Mouse (Mus musculus) forebrain, postnatal 0 days (tissue): ENCODE results near the gene Ufsp2. TPM values are rescaled to one million over a fixed set of nuclear protein-coding genes. Genes with fewer than 3 reads are reported as not detected.

Experiments
- ATAC-seq: fragments of 200-750 bp; cut with Nextera tagmentation; 2 replicates; pipeline ENCODE4 v1.8.0; 2017; ENCODE audit warnings: mild to moderate bottlenecking, moderate library complexity
- DNase-seq: peaks from one replicate; pipeline ENCODE4 v3.0.0-alpha.2; 2015
- H3K27ac ChIP-seq: fragments of 300-500 bp; sonication (generic); 2 replicates; pipeline ENCODE4 v1.5.1; 2014; ENCODE audit warnings: low read depth, mild to moderate bottlenecking, antibody characterized with exemption, low read length, moderate library complexity, mixed read lengths
- H3K27me3 ChIP-seq: fragments of 300-500 bp; sonication (generic); 2 replicates; pipeline ENCODE4 v1.6.1; 2014; ENCODE audit warnings: mild to moderate bottlenecking, low read length, mixed read lengths; ENCODE audit not compliant: insufficient read depth
- H3K36me3 ChIP-seq: fragments of 300-500 bp; sonication (generic); 2 replicates; pipeline ENCODE4 v1.6.1; 2014; ENCODE audit warnings: mild to moderate bottlenecking, moderate library complexity; ENCODE audit not compliant: insufficient read depth
- H3K4me1 ChIP-seq: fragments of 300-500 bp; sonication (generic); 2 replicates; pipeline ENCODE4 v1.6.1; 2014; ENCODE audit warnings: antibody characterized with exemption; ENCODE audit not compliant: insufficient read depth
- H3K4me2 ChIP-seq: fragments of 300-500 bp; sonication (generic); 2 replicates; pipeline ENCODE4 v1.6.1; 2014; ENCODE audit warnings: low read depth, mild to moderate bottlenecking, moderate library complexity
- H3K4me3 ChIP-seq: fragments of 300-500 bp; sonication (generic); 2 replicates; pipeline ENCODE4 v1.5.1; 2014; ENCODE audit warnings: low read depth, low read length, mixed read lengths
- H3K9ac ChIP-seq: fragments of 300-500 bp; sonication (generic); 2 replicates; pipeline ENCODE4 v1.6.1; 2014; ENCODE audit warnings: mild to moderate bottlenecking
- H3K9me3 ChIP-seq: fragments of 300-500 bp; sonication (generic); 2 replicates; pipeline ENCODE4 v1.6.1; 2016; ENCODE audit warnings: low read length
- CTCF ChIP-seq: sonication (generic); IDR thresholded peaks from 2 replicates; pipeline ENCODE4 v1.5.1; 2016; ENCODE audit warnings: antibody characterized with exemption, control low read depth, low read depth
- WGBS: fragments of 180-500 bp; shearing (Covaris S2); extraction: QIAGEN DNeasy Blood & Tissue Kit; methylation state at CpG from one replicate; pipeline ENCODE4 v1.1.7; 2014; 5-methylcytosine and 5-hydroxymethylcytosine counted together
- polyA plus RNA-seq: library from polyadenylated mRNA; unstranded; fragments of >200 nt; fragmentation: Nextera tagmentation; extraction: Ambion mirVana; gene quantifications from 2 replicates; pipeline ENCODE4 v1.2.1, GENCODE M21; 2015
- total RNA-seq: library from RNA; depleted of rRNA; stranded (reverse); fragments of >200 nt; gene quantifications from 2 replicates; pipeline ENCODE4 v1.2.3, GENCODE M21; 2014; rRNA removed

Ufsp2 gene
- total and polyA plus RNA-seq, 2 experiments from 2014 or later, result 30.0 to 47.2 TPM

- Histone ChIP-seq H3K36me3 (no peaks in the 10 kb centered on the region), H3K27me3 (no peaks in the 10 kb centered on the region), H3K4me3 (no peak overlapping the region), H3K4me1 (0 out of 2 replicates have a peak, but pooled peaks cover 5% of the 10 kb centered on the region), H3K27ac (peak overlapping the region; percentile 54; the same call in 1 of the 2 replicates), H3K9me3 (no peaks in the 10 kb centered on the region), H3K4me2 (peak overlapping the region; percentile 35; the same call in 1 of the 2 replicates), H3K9ac (no peak overlapping the region)
- WGBS, result 12% methylated on average over 17 of the region's 17 CpGs
- ATAC-seq (peak; percentile 75), DNase-seq (peak; percentile 44)
- TF ChIP-seq CTCF, result peak; percentile 61
Measured at GRCm38 (mm10) chr8:46010746-46011680, 35.7 kb downstream of the Ufsp2 start.

GRCm38 (mm10) chr8:46022203-46022602, 46.9 kb downstream of the Ufsp2 start:
- H3K4me2 ChIP-seq, result no peak overlapping the region
- H3K4me3 ChIP-seq, result no peak overlapping the region
- no peaks in the 10 kb centered on the region for H3K27me3 ChIP-seq
- DNase-seq (no peak), ATAC-seq (no peak)
- no peak for TF ChIP-seq CTCF
- H3K36me3 ChIP-seq, result no peaks in the 10 kb centered on the region
- H3K9ac ChIP-seq, result no peak overlapping the region
- no peaks in the 10 kb centered on the region for H3K4me1 ChIP-seq
- H3K9me3 ChIP-seq, result no peaks in the 10 kb centered on the region
- H3K27ac ChIP-seq, result no peak overlapping the region
- WGBS, result 88% methylated on average over 9 of the region's 9 CpGs

- H3K36me3 ChIP-seq, result no peaks in the 10 kb centered on the region
- no peak for DNase-seq
- no peaks in the 10 kb centered on the region for H3K27me3 ChIP-seq
- no peaks in the 10 kb centered on the region for H3K9me3 ChIP-seq
- H3K4me1 ChIP-seq, result no peaks in the 10 kb centered on the region
- WGBS, result 95% methylated on average over 9 of the region's 9 CpGs
- no peak overlapping the region for H3K4me2 ChIP-seq
- ATAC-seq, result no peak
- no peak overlapping the region for H3K9ac ChIP-seq
- no peak for TF ChIP-seq CTCF
- no peak overlapping the region for H3K27ac ChIP-seq
- no peak overlapping the region for H3K4me3 ChIP-seq
Measured at GRCm38 (mm10) chr8:46022758-46023157, 47.4 kb downstream of the Ufsp2 start.

GRCm38 (mm10) chr8:46024392-46024791, 49.1 kb downstream of the Ufsp2 start:
- no peaks in the 10 kb centered on the region for H3K27me3 ChIP-seq
- H3K9me3 ChIP-seq, result no peaks in the 10 kb centered on the region
- ATAC-seq (no peak), DNase-seq (no peak)
- no peak overlapping the region for H3K4me2 ChIP-seq
- H3K4me3 ChIP-seq, result no peak overlapping the region
- WGBS, result 63% methylated on average over 4 of the region's 4 CpGs
- H3K36me3 ChIP-seq, result no peaks in the 10 kb centered on the region
- TF ChIP-seq CTCF, result no peak
- no peak overlapping the region for H3K27ac ChIP-seq
- H3K4me1 ChIP-seq, result no peaks in the 10 kb centered on the region
- no peak overlapping the region for H3K9ac ChIP-seq

- Histone ChIP-seq H3K4me1 (no peaks in the 10 kb centered on the region), H3K27ac (no peak overlapping the region), H3K36me3 (peaks cover 22% of the 10 kb centered on the region), H3K27me3 (no peaks in the 10 kb centered on the region), H3K4me2 (no peak overlapping the region), H3K4me3 (no peak overlapping the region), H3K9me3 (no peaks in the 10 kb centered on the region), H3K9ac (no peak overlapping the region)
- ATAC-seq (no peak), DNase-seq (no peak)
- no peak for TF ChIP-seq CTCF
- 75% methylated on average over 11 of the region's 11 CpGs for WGBS
Measured at GRCm38 (mm10) chr8:46036217-46036616, 60.9 kb downstream of the Ufsp2 start.

- DNase-seq (no peak), ATAC-seq (no peak)
- Histone ChIP-seq H3K4me2 (no peak overlapping the region), H3K36me3 (peaks cover 25% of the 10 kb centered on the region), H3K9ac (no peak overlapping the region), H3K4me1 (no peaks in the 10 kb centered on the region), H3K27me3 (no peaks in the 10 kb centered on the region), H3K4me3 (no peak overlapping the region), H3K9me3 (no peaks in the 10 kb centered on the region), H3K27ac (no peak overlapping the region)
- 53% methylated on average over 1 of the region's 1 CpGs for WGBS
- TF ChIP-seq CTCF, result no peak
Measured at GRCm38 (mm10) chr8:46039666-46040065, 64.3 kb downstream of the Ufsp2 start.

- no peak for ATAC-seq
- Histone ChIP-seq H3K4me2 (no peak overlapping the region), H3K27me3 (no peaks in the 10 kb centered on the region), H3K4me3 (no peak overlapping the region), H3K36me3 (peaks cover 27% of the 10 kb centered on the region), H3K27ac (no peak overlapping the region), H3K4me1 (no peaks in the 10 kb centered on the region), H3K9ac (no peak overlapping the region), H3K9me3 (no peaks in the 10 kb centered on the region)
- 53% methylated on average over 13 of the region's 13 CpGs for WGBS
- DNase-seq, result no peak
- no peak for TF ChIP-seq CTCF
Measured at GRCm38 (mm10) chr8:46040260-46040659, 64.9 kb downstream of the Ufsp2 start.

Other genes with a start within 250 kb of the Ufsp2 start
- 4.2 and 4.8 TPM in 2 replicates for gene Pdlim3, start 90.1 kb upstream of the Ufsp2 start, total RNA-seq
- gene Pdlim3, start 90.1 kb upstream of the Ufsp2 start, polyA plus RNA-seq, result 2.8 and 5.8 TPM in 2 replicates
- gene Ccdc110, start 40.9 kb upstream of the Ufsp2 start, total RNA-seq, result 0.38 and 0.46 TPM in 2 replicates
- gene Ccdc110, start 40.9 kb upstream of the Ufsp2 start, polyA plus RNA-seq, result 0.46 and 0.47 TPM in 2 replicates
- 2.8 and 3.2 TPM in 2 replicates for gene 1700029J07Rik, start 276 bp upstream of the Ufsp2 start, total RNA-seq
- 3.0 and 4.2 TPM in 2 replicates for gene 1700029J07Rik, start 276 bp upstream of the Ufsp2 start, polyA plus RNA-seq
- gene Lrp2bp, start 23.8 kb downstream of the Ufsp2 start, total RNA-seq, result 0.29 and 0.31 TPM in 2 replicates
- 0.22 and 0.25 TPM in 2 replicates for gene Lrp2bp, start 23.8 kb downstream of the Ufsp2 start, polyA plus RNA-seq
- 8.3 and 10.5 TPM in 2 replicates for gene Ankrd37, start 30.2 kb downstream of the Ufsp2 start, total RNA-seq
- gene Ankrd37, start 30.2 kb downstream of the Ufsp2 start, polyA plus RNA-seq, result 12.9 and 14.5 TPM in 2 replicates
- 17.5 and 24.4 TPM in 2 replicates for gene Cfap97, start 176.2 kb downstream of the Ufsp2 start, total RNA-seq
- 15.4 and 22.1 TPM in 2 replicates for gene Cfap97, start 176.2 kb downstream of the Ufsp2 start, polyA plus RNA-seq
- 34.9 and 44.7 TPM in 2 replicates for gene Snx25, start 176.6 kb downstream of the Ufsp2 start, total RNA-seq
- gene Snx25, start 176.6 kb downstream of the Ufsp2 start, polyA plus RNA-seq, result 7.5 and 7.7 TPM in 2 replicates
- gene Slc25a4, start 235.8 kb downstream of the Ufsp2 start, total RNA-seq, result 925 and 1,077 TPM in 2 replicates
- 945 and 997 TPM in 2 replicates for gene Slc25a4, start 235.8 kb downstream of the Ufsp2 start, polyA plus RNA-seq